Mouse (Mus musculus): ENCODE data around the gene Dab1. TPM values are rescaled to one million over a fixed set of nuclear protein-coding genes. Genes with fewer than 3 reads are reported as not detected.

Dab1 gene
- total and polyA plus RNA-seq, 3 experiments, result not detected

DNA sequence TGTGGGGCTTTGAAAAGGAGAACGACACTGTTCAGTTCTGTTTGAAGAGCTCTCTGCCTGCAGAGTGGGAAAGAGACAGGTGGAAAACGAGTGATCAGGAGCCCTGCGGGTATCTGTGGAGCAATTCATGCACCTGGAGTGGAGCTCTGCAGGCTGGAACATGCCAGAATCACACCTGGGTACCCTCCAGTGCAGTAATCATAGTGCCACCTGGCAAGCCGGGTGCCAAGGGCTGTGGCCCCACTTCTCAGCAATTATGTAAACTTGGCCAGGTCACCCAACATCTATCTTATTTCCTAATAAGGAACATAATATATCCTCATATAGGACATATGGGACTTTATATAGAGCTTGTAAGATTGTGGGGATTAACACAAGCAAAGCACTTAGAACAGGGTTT lies 156.6 kb downstream of the Dab1 start:
- Histone ChIP-seq H3K9ac (ENCODE audit: control insufficient read depth, low read depth, low read length, poor library complexity, severe bottlenecking) (no peak overlapping the region), H3K4me1 (ENCODE audit: control insufficient read depth in 1 of 2, insufficient read depth in 2 of 2, low read length in 2 of 2) (no peaks in the 10 kb centered on the region), H3K9me3 (replicated peaks; ENCODE audit: insufficient read depth, low read length) (no peaks in the 10 kb centered on the region), H3K27ac (ENCODE audit: control insufficient read depth, low read depth, low read length) (no peak overlapping the region), H3K79me2 (ENCODE audit: control insufficient read depth, insufficient read depth, low read length, poor library complexity) (no peaks in the 10 kb centered on the region), H3K27me3 (ENCODE audit: control insufficient read depth in 1 of 2, insufficient read depth in 2 of 2, low read length in 2 of 2) (no peaks in the 10 kb centered on the region), H3K36me3 (ENCODE audit: control insufficient read depth in 1 of 2, insufficient read depth in 2 of 2, low read length in 2 of 2) (no peaks in the 10 kb centered on the region), H3K4me3 (ENCODE audit: control insufficient read depth in 1 of 2, insufficient read depth in 1 of 2, low read depth in 2 of 2, low read length in 2 of 2) (no peak overlapping the region)
- TF ChIP-seq RCOR1 (IDR thresholded peaks at IDR 0.05; ENCODE audit: low read depth, low read length) (no peak), MYB (IDR thresholded peaks at IDR 0.05; ENCODE audit: low read depth, low read length) (no peak), CTCF (IDR thresholded peaks at IDR 0.05 in 2 of 3, conservative IDR thresholded peaks at IDR 0.05 in 1 of 3; ENCODE audit: control insufficient read depth in 1 of 3, insufficient read depth in 1 of 3, low read depth in 2 of 3, low read length in 3 of 3, poor library complexity in 1 of 3, severe bottlenecking in 1 of 3) (no peak), BHLHE40 (IDR thresholded peaks at IDR 0.05; ENCODE audit: borderline replicate concordance, low read depth, low read length) (no peak), POLR2AphosphoS2 (IDR thresholded peaks at IDR 0.05; ENCODE audit: low read length) (no peak), HCFC1 (IDR thresholded peaks at IDR 0.05; ENCODE audit: low read depth, low read length) (no peak), MAZ (IDR thresholded peaks at IDR 0.05; ENCODE audit: low read depth, low read length) (no peak), TAL1 (IDR thresholded peaks at IDR 0.05; ENCODE audit: low read length) (no peak), KAT2A (conservative IDR thresholded peaks at IDR 0.05; ENCODE audit: low read depth, low read length) (no peak), MYC (IDR thresholded peaks at IDR 0.05; ENCODE audit: low read depth, low read length) (no peak), TCF12 (IDR thresholded peaks at IDR 0.05; ENCODE audit: low read depth, low read length) (no peak), GABPA (IDR thresholded peaks at IDR 0.05; ENCODE audit: low read depth, low read length) (no peak), MAX (IDR thresholded peaks at IDR 0.05; ENCODE audit: low read length) (no peak), NELFE (IDR thresholded peaks at IDR 0.05; ENCODE audit: low read depth, low read length) (no peak), USF2 (IDR thresholded peaks at IDR 0.05; ENCODE audit: borderline replicate concordance in 1 of 2, insufficient read depth in 1 of 2, low read depth in 1 of 2, low read length in 2 of 2) (no peak), SIN3A (IDR thresholded peaks at IDR 0.05; ENCODE audit: low read length) (no peak), RAD21 (IDR thresholded peaks at IDR 0.05; ENCODE audit: low read depth, low read length) (no peak), SMC3 (IDR thresholded peaks at IDR 0.05; ENCODE audit: low read depth, low read length) (no peak), POLR2AphosphoS5 (IDR thresholded peaks at IDR 0.05; ENCODE audit: borderline replicate concordance, low read depth, low read length) (no peak)
- no peak for DNase-seq (ENCODE audit: low read depth, low spot score)

DNA sequence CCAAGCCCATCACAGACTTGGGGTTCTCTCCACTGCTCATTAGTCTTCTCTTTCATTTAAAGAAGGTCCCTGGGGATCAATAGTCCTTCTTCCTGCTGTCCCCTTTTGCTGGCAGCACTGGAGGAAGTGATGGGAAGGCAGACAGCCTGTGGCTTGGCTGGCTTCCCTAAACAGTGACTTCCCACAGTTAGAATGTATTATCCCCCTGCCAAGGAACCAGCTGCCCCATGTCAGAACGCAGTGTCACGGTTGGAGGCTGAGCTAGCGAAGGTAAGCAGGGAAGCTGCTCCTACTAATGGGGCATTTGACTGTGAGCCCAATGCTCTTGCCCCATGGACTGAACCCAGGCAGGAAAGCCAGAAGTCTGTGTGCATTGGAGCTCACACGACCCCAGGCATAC lies 162.2 kb downstream of the Dab1 start:
- no peaks in the 10 kb centered on the region for H3K36me3 ChIP-seq (ENCODE audit: control insufficient read depth in 1 of 2, insufficient read depth in 2 of 2, low read length in 2 of 2)
- H3K4me1 ChIP-seq (ENCODE audit: control insufficient read depth in 1 of 2, insufficient read depth in 2 of 2, low read length in 2 of 2), result no peaks in the 10 kb centered on the region
- TF ChIP-seq HCFC1 (IDR thresholded peaks at IDR 0.05; ENCODE audit: low read depth, low read length), result no peak
- TF ChIP-seq ZC3H11A (IDR thresholded peaks at IDR 0.05; ENCODE audit: low read depth, low read length), result no peak
- no peak for TF ChIP-seq MAZ (IDR thresholded peaks at IDR 0.05; ENCODE audit: low read depth, low read length)
- no peak for TF ChIP-seq CHD2 (IDR thresholded peaks at IDR 0.05; ENCODE audit: low read length)
- no peak for TF ChIP-seq MXI1 (IDR thresholded peaks at IDR 0.05; ENCODE audit: low read depth, low read length)
- no peak for TF ChIP-seq ETS1 (IDR thresholded peaks at IDR 0.05; ENCODE audit: low read depth, low read length)
- TF ChIP-seq MYB (IDR thresholded peaks at IDR 0.05; ENCODE audit: low read depth, low read length), result no peak
- TF ChIP-seq GATA1 (IDR thresholded peaks at IDR 0.05; ENCODE audit: low read depth, low read length), result no peak
- TF ChIP-seq ZMIZ1 (IDR thresholded peaks at IDR 0.05; ENCODE audit: low read depth, low read length), result no peak
- no peak for TF ChIP-seq EP300 (IDR thresholded peaks at IDR 0.05; ENCODE audit: low read depth in 1 of 2, low read length in 2 of 2)
- no peak for TF ChIP-seq BHLHE40 (IDR thresholded peaks at IDR 0.05; ENCODE audit: borderline replicate concordance, low read depth, low read length)
- TF ChIP-seq JUND (IDR thresholded peaks at IDR 0.05; ENCODE audit: low read depth, low read length), result no peak
- TF ChIP-seq NELFE (IDR thresholded peaks at IDR 0.05; ENCODE audit: low read depth, low read length), result no peak
- TF ChIP-seq GABPA (IDR thresholded peaks at IDR 0.05; ENCODE audit: low read depth, low read length), result no peak
- no peak for TF ChIP-seq RAD21 (IDR thresholded peaks at IDR 0.05; ENCODE audit: low read depth, low read length)
- no peak for TF ChIP-seq MAFK (IDR thresholded peaks at IDR 0.05; ENCODE audit: borderline replicate concordance, low read depth, low read length)
- TF ChIP-seq UBTF (IDR thresholded peaks at IDR 0.05; ENCODE audit: borderline replicate concordance, insufficient read depth, low read depth, low read length), result no peak
- DNase-seq (ENCODE audit: low read depth, low spot score), result no peak
- H3K79me2 ChIP-seq (ENCODE audit: control insufficient read depth, insufficient read depth, low read length, poor library complexity), result no peaks in the 10 kb centered on the region
- H3K9me3 ChIP-seq (replicated peaks; ENCODE audit: insufficient read depth, low read length), result no peaks in the 10 kb centered on the region
- H3K27ac ChIP-seq (ENCODE audit: control insufficient read depth, low read depth, low read length), result no peak overlapping the region
- H3K27me3 ChIP-seq (ENCODE audit: control insufficient read depth in 1 of 2, insufficient read depth in 2 of 2, low read length in 2 of 2), result no peaks in the 10 kb centered on the region
- no peak overlapping the region for H3K4me3 ChIP-seq (ENCODE audit: control insufficient read depth in 1 of 2, insufficient read depth in 1 of 2, low read depth in 2 of 2, low read length in 2 of 2)
- no peak overlapping the region for H3K9ac ChIP-seq (ENCODE audit: control insufficient read depth, low read depth, low read length, poor library complexity, severe bottlenecking)

All from MEL (cell line).